Mouse (Mus musculus): Measurements from ENCODE around the gene Amh. TPM values are rescaled to one million over a fixed set of nuclear protein-coding genes. Genes with fewer than 3 reads are reported as not detected.
A peak's percentile ranks its signal among the peaks of the same experiment; 100 is the strongest.

The Amh gene
- polyA plus RNA-seq, 1 experiment from 2014 or later, result 0.10 TPM

GRCm38 (mm10) chr10:80799070-80799566 is 5.9 kb upstream of the Amh start:
- 2% methylated on average over 18 of the region's 18 CpGs for WGBS
- Histone ChIP-seq H3K9ac (ENCODE audit: low read length) (peak overlapping the region; percentile 93), H3K4me2 (ENCODE audit: low read length) (peak overlapping the region; percentile 98), H3K4me1 (ENCODE audit: control insufficient read depth, insufficient read depth, low read length) (peaks cover 19% of the 10 kb centered on the region), H3K27me3 (replicated peaks; ENCODE audit: control insufficient read depth, insufficient read depth, low read length) (no peaks in the 10 kb centered on the region), H3K36me3 (ENCODE audit: control insufficient read depth, insufficient read depth, low read length) (peaks cover 69% of the 10 kb centered on the region), H3K27ac (ENCODE audit: low read depth, low read length) (peak overlapping the region; percentile 94), H3K9me3 (replicated peaks; ENCODE audit: control insufficient read depth, low read length) (no peaks in the 10 kb centered on the region), H3K4me3 (ENCODE audit: low read depth, low read length) (peak overlapping the region; percentile 91)
- peak; percentile 27 for DNase-seq (ENCODE audit: low spot score)
- ATAC-seq, result no peak

GRCm38 (mm10) chr10:80802204-80802912 is 2.7 kb upstream of the Amh start:
- Histone ChIP-seq H3K27ac (ENCODE audit: low read depth, low read length) (no peak overlapping the region), H3K9ac (ENCODE audit: low read length) (no peak overlapping the region), H3K4me1 (ENCODE audit: control insufficient read depth, insufficient read depth, low read length) (peaks cover 17% of the 10 kb centered on the region), H3K9me3 (replicated peaks; ENCODE audit: control insufficient read depth, low read length) (no peaks in the 10 kb centered on the region), H3K4me3 (ENCODE audit: low read depth, low read length) (no peak overlapping the region), H3K4me2 (ENCODE audit: low read length) (no peak overlapping the region), H3K36me3 (ENCODE audit: control insufficient read depth, insufficient read depth, low read length) (peaks cover 55% of the 10 kb centered on the region), H3K27me3 (replicated peaks; ENCODE audit: control insufficient read depth, insufficient read depth, low read length) (no peaks in the 10 kb centered on the region)
- DNase-seq (ENCODE audit: low spot score) (no peak), ATAC-seq (no peak)
- 86% methylated on average over 10 of the region's 10 CpGs for WGBS

- no peak overlapping the region for H3K9ac ChIP-seq (ENCODE audit: low read length)
- 0 out of 2 replicates have a peak, but pooled peaks cover 1% of the 10 kb centered on the region for H3K27me3 ChIP-seq (replicated peaks; ENCODE audit: control insufficient read depth, insufficient read depth, low read length)
- H3K4me2 ChIP-seq (ENCODE audit: low read length), result no peak overlapping the region
- peaks cover 55% of the 10 kb centered on the region for H3K36me3 ChIP-seq (ENCODE audit: control insufficient read depth, insufficient read depth, low read length)
- H3K4me3 ChIP-seq (ENCODE audit: low read depth, low read length), result no peak overlapping the region
- DNase-seq (ENCODE audit: low spot score), result no peak
- ATAC-seq, result no peak
- H3K27ac ChIP-seq (ENCODE audit: low read depth, low read length), result no peak overlapping the region
- no peaks in the 10 kb centered on the region for H3K9me3 ChIP-seq (replicated peaks; ENCODE audit: control insufficient read depth, low read length)
- H3K4me1 ChIP-seq (ENCODE audit: control insufficient read depth, insufficient read depth, low read length), result peaks cover 20% of the 10 kb centered on the region
- 85% methylated on average over 3 of the region's 3 CpGs for WGBS
Observed at GRCm38 (mm10) chr10:80802996-80803395, 2.0 kb upstream of the Amh start.

GRCm38 (mm10) chr10:80804340-80804739 is 703 bp upstream of the Amh start:
- ATAC-seq, result no peak
- Histone ChIP-seq H3K4me1 (ENCODE audit: control insufficient read depth, insufficient read depth, low read length) (peaks cover 18% of the 10 kb centered on the region), H3K27me3 (replicated peaks; ENCODE audit: control insufficient read depth, insufficient read depth, low read length) (peaks cover 8% of the 10 kb centered on the region; the same call in 1 of the 2 replicates), H3K9ac (ENCODE audit: low read length) (no peak overlapping the region), H3K4me3 (ENCODE audit: low read depth, low read length) (no peak overlapping the region), H3K36me3 (ENCODE audit: control insufficient read depth, insufficient read depth, low read length) (peaks cover 55% of the 10 kb centered on the region), H3K27ac (ENCODE audit: low read depth, low read length) (no peak overlapping the region), H3K4me2 (ENCODE audit: low read length) (no peak overlapping the region), H3K9me3 (replicated peaks; ENCODE audit: control insufficient read depth, low read length) (no peaks in the 10 kb centered on the region)
- DNase-seq (ENCODE audit: low spot score), result no peak
- 96% methylated on average over 2 of the region's 2 CpGs for WGBS

- peaks cover 51% of the 10 kb centered on the region for H3K36me3 ChIP-seq (ENCODE audit: control insufficient read depth, insufficient read depth, low read length)
- no peak overlapping the region for H3K4me3 ChIP-seq (ENCODE audit: low read depth, low read length)
- H3K27me3 ChIP-seq (replicated peaks; ENCODE audit: control insufficient read depth, insufficient read depth, low read length), result peaks cover 16% of the 10 kb centered on the region
- ATAC-seq, result no peak
- no peak overlapping the region for H3K4me2 ChIP-seq (ENCODE audit: low read length)
- WGBS, result 74% methylated on average over 5 of the region's 5 CpGs
- H3K4me1 ChIP-seq (ENCODE audit: control insufficient read depth, insufficient read depth, low read length), result peaks cover 13% of the 10 kb centered on the region
- no peak overlapping the region for H3K9ac ChIP-seq (ENCODE audit: low read length)
- no peaks in the 10 kb centered on the region for H3K9me3 ChIP-seq (replicated peaks; ENCODE audit: control insufficient read depth, low read length)
- H3K27ac ChIP-seq (ENCODE audit: low read depth, low read length), result no peak overlapping the region
- no peak for DNase-seq (ENCODE audit: low spot score)
Observed at GRCm38 (mm10) chr10:80805322-80805721, 279 bp downstream of the Amh start.

GRCm38 (mm10) chr10:80805925-80806324 is 882 bp downstream of the Amh start:
- ATAC-seq, result 0 out of 2 replicates have a peak, but pooled peaks have one; percentile 21
- 21% methylated on average over 3 of the region's 3 CpGs for WGBS
- H3K4me2 ChIP-seq (ENCODE audit: low read length), result no peak overlapping the region
- H3K27me3 ChIP-seq (replicated peaks; ENCODE audit: control insufficient read depth, insufficient read depth, low read length), result peaks cover 17% of the 10 kb centered on the region
- no peaks in the 10 kb centered on the region for H3K9me3 ChIP-seq (replicated peaks; ENCODE audit: control insufficient read depth, low read length)
- no peak overlapping the region for H3K9ac ChIP-seq (ENCODE audit: low read length)
- no peak overlapping the region for H3K4me3 ChIP-seq (ENCODE audit: low read depth, low read length)
- DNase-seq (ENCODE audit: low spot score), result peak; percentile 51
- peaks cover 12% of the 10 kb centered on the region for H3K4me1 ChIP-seq (ENCODE audit: control insufficient read depth, insufficient read depth, low read length)
- no peak overlapping the region for H3K27ac ChIP-seq (ENCODE audit: low read depth, low read length)
- H3K36me3 ChIP-seq (ENCODE audit: control insufficient read depth, insufficient read depth, low read length), result peaks cover 45% of the 10 kb centered on the region

- 48% methylated on average over 34 of the region's 34 CpGs for WGBS
- no peaks in the 10 kb centered on the region for H3K9me3 ChIP-seq (replicated peaks; ENCODE audit: control insufficient read depth, low read length)
- DNase-seq (ENCODE audit: low spot score) (no peak), ATAC-seq (peak; percentile 7; the same call in 1 of the 2 replicates)
- peak overlapping the region; percentile 74 for H3K9ac ChIP-seq (ENCODE audit: low read length)
- H3K27me3 ChIP-seq (replicated peaks; ENCODE audit: control insufficient read depth, insufficient read depth, low read length), result peaks cover 17% of the 10 kb centered on the region
- peak overlapping the region; percentile 80 for H3K27ac ChIP-seq (ENCODE audit: low read depth, low read length)
- H3K4me1 ChIP-seq (ENCODE audit: control insufficient read depth, insufficient read depth, low read length), result peaks cover 12% of the 10 kb centered on the region
- H3K36me3 ChIP-seq (ENCODE audit: control insufficient read depth, insufficient read depth, low read length), result peaks cover 40% of the 10 kb centered on the region
- H3K4me2 ChIP-seq (ENCODE audit: low read length), result peak overlapping the region; percentile 94
- H3K4me3 ChIP-seq (ENCODE audit: low read depth, low read length), result peak overlapping the region; percentile 43
Observed at GRCm38 (mm10) chr10:80806341-80807056, 1.5 kb downstream of the Amh start.

GRCm38 (mm10) chr10:80807057-80807627 is 2.1 kb downstream of the Amh start:
- peak; percentile 86 for ATAC-seq
- Histone ChIP-seq H3K36me3 (ENCODE audit: control insufficient read depth, insufficient read depth, low read length) (peaks cover 33% of the 10 kb centered on the region), H3K9ac (ENCODE audit: low read length) (peak overlapping the region; percentile 74), H3K9me3 (replicated peaks; ENCODE audit: control insufficient read depth, low read length) (no peaks in the 10 kb centered on the region), H3K4me1 (ENCODE audit: control insufficient read depth, insufficient read depth, low read length) (peaks cover 12% of the 10 kb centered on the region), H3K27me3 (replicated peaks; ENCODE audit: control insufficient read depth, insufficient read depth, low read length) (peaks cover 17% of the 10 kb centered on the region), H3K4me3 (ENCODE audit: low read depth, low read length) (peak overlapping the region; percentile 43), H3K27ac (ENCODE audit: low read depth, low read length) (peak overlapping the region; percentile 80), H3K4me2 (ENCODE audit: low read length) (peak overlapping the region; percentile 94)
- peak; percentile 88 for DNase-seq (ENCODE audit: low spot score)
- WGBS, result 2% methylated on average over 58 of the region's 58 CpGs

Data from forebrain, embryonic 14.5 days (tissue).